Mouse (Mus musculus) MEL (cell line): ENCODE data around the gene Ttl. TPM values are rescaled to one million over a fixed set of nuclear protein-coding genes. Genes with fewer than 3 reads are reported as not detected.

Experiments
- DNase-seq: peaks from one replicate; pipeline ENCODE4 v3.0.0; 2011; ENCODE audit warnings: low read depth, low spot score
- H3K27ac ChIP-seq: 2 replicates; pipeline ENCODE4 v1.5.1; 2012; ENCODE audit warnings: low read depth, mild to moderate bottlenecking, control low read depth, low read length, moderate library complexity; ENCODE audit not compliant: control insufficient read depth
- H3K27me3 ChIP-seq, 2 experiments: fragments of 150-350 bp in 1 of 2; sonication (generic) in 1 of 2; 2 replicates each; pipeline ENCODE4 v1.6.1; 2012; ENCODE audit warnings: low read length in 2 of 2, mild to moderate bottlenecking in 2 of 2, improper control_type of control experiment in 1 of 2, moderate library complexity in 1 of 2; ENCODE audit not compliant: insufficient read depth in 2 of 2, control insufficient read depth in 1 of 2
- H3K36me3 ChIP-seq, 2 experiments: 2 replicates each; pipeline ENCODE4 v1.6.1; 2012 to 2014; ENCODE audit warnings: low read length in 2 of 2, improper control_type of control experiment in 1 of 2, inconsistent platforms in 1 of 2, mild to moderate bottlenecking in 1 of 2; ENCODE audit not compliant: insufficient read depth in 2 of 2, control insufficient read depth in 1 of 2
- H3K4me1 ChIP-seq, 2 experiments: fragments of 150-350 bp in 1 of 2; sonication (generic) in 1 of 2; 2 replicates each; pipeline ENCODE4 v1.6.1; 2012; ENCODE audit warnings: low read length in 2 of 2, improper control_type of control experiment in 1 of 2, mild to moderate bottlenecking in 1 of 2; ENCODE audit not compliant: insufficient read depth in 2 of 2, control insufficient read depth in 1 of 2
- H3K4me3 ChIP-seq, 2 experiments: fragments of 150-350 bp in 1 of 2; sonication (generic) in 1 of 2; 2 replicates each; pipeline ENCODE4 v1.5.1; 2012; ENCODE audit warnings: low read depth in 2 of 2, low read length in 2 of 2, mild to moderate bottlenecking in 2 of 2, moderate library complexity in 2 of 2, control low read depth in 1 of 2, improper control_type of control experiment in 1 of 2; ENCODE audit not compliant: control insufficient read depth in 1 of 2, insufficient read depth in 1 of 2
- H3K79me2 ChIP-seq: 2 replicates; pipeline ENCODE4 v1.6.1; 2012; ENCODE audit warnings: mild to moderate bottlenecking, low read length, moderate library complexity; ENCODE audit not compliant: control insufficient read depth, poor library complexity, insufficient read depth
- H3K9ac ChIP-seq: 2 replicates; pipeline ENCODE4 v1.6.1; 2012; ENCODE audit warnings: low read depth, mild to moderate bottlenecking, control low read depth, low read length, moderate library complexity; ENCODE audit not compliant: control insufficient read depth, poor library complexity, severe bottlenecking
- H3K9me3 ChIP-seq: fragments of 150-350 bp; sonication (generic); replicated peaks from 2 replicates; pipeline ENCODE4 v1.6.1; 2012; ENCODE audit warnings: mild to moderate bottlenecking, low read length, improper control_type of control experiment, moderate library complexity; ENCODE audit not compliant: insufficient read depth
- BHLHE40 ChIP-seq: IDR thresholded peaks from 2 replicates; pipeline ENCODE4 v1.6.1; 2012; ENCODE audit warnings: low read depth, mild to moderate bottlenecking, inconsistent platforms, low read length, improper control_type of control experiment, borderline replicate concordance
- CHD1 ChIP-seq: IDR thresholded peaks from 2 replicates; pipeline ENCODE4 v1.6.1; 2012; ENCODE audit warnings: low read depth, mild to moderate bottlenecking, inconsistent platforms, low read length, improper control_type of control experiment
- CTCF ChIP-seq, 3 experiments: IDR thresholded peaks in 2 of 3; conservative IDR thresholded peaks in 1 of 3; 2 replicates each; pipeline ENCODE4 v1.5.1; 2011 to 2012; ENCODE audit warnings: low read length in 3 of 3, low read depth in 2 of 3, mild to moderate bottlenecking in 2 of 3, improper control_type of control experiment in 1 of 3, inconsistent platforms in 1 of 3, mixed read lengths in 1 of 3, moderate library complexity in 1 of 3; ENCODE audit not compliant: control insufficient read depth in 1 of 3, insufficient read depth in 1 of 3, poor library complexity in 1 of 3, severe bottlenecking in 1 of 3
- E2F4 ChIP-seq: IDR thresholded peaks from 2 replicates; pipeline ENCODE4 v1.6.1; 2011; ENCODE audit warnings: low read depth, low read length, improper control_type of control experiment, borderline replicate concordance
- ELF1 ChIP-seq: IDR thresholded peaks from 2 replicates; pipeline ENCODE4 v1.6.1; 2014; ENCODE audit warnings: low read depth, mild to moderate bottlenecking, inconsistent platforms, low read length, improper control_type of control experiment, moderate library complexity
- ETS1 ChIP-seq: IDR thresholded peaks from 2 replicates; pipeline ENCODE4 v1.6.1; 2012; ENCODE audit warnings: low read depth, mild to moderate bottlenecking, inconsistent platforms, low read length, improper control_type of control experiment, moderate library complexity
- GABPA ChIP-seq: IDR thresholded peaks from 2 replicates; pipeline ENCODE4 v1.6.1; 2012; ENCODE audit warnings: low read depth, mild to moderate bottlenecking, inconsistent platforms, low read length, improper control_type of control experiment, moderate library complexity
- GATA1 ChIP-seq: IDR thresholded peaks from 2 replicates; pipeline ENCODE4 v1.6.1; 2011; ENCODE audit warnings: low read depth, low read length, improper control_type of control experiment
- HCFC1 ChIP-seq: IDR thresholded peaks from 2 replicates; pipeline ENCODE4 v1.6.1; 2012; ENCODE audit warnings: low read depth, mild to moderate bottlenecking, inconsistent platforms, low read length, improper control_type of control experiment, moderate library complexity
- KAT2A ChIP-seq: conservative IDR thresholded peaks from 2 replicates; pipeline ENCODE4 v1.6.1; 2012; ENCODE audit warnings: low read depth, low read length, improper control_type of control experiment, inconsistent platforms
- MAFK ChIP-seq: IDR thresholded peaks from 2 replicates; pipeline ENCODE4 v1.6.1; 2011; ENCODE audit warnings: low read depth, mild to moderate bottlenecking, low read length, improper control_type of control experiment, borderline replicate concordance
- MAX ChIP-seq: IDR thresholded peaks from 2 replicates; pipeline ENCODE4 v1.6.1; 2011; ENCODE audit warnings: low read length, improper control_type of control experiment
- MAZ ChIP-seq: IDR thresholded peaks from 2 replicates; pipeline ENCODE4 v1.6.1; 2012; ENCODE audit warnings: low read depth, mild to moderate bottlenecking, inconsistent platforms, low read length, improper control_type of control experiment
- MXI1 ChIP-seq: IDR thresholded peaks from 2 replicates; pipeline ENCODE4 v1.6.1; 2011; ENCODE audit warnings: mild to moderate bottlenecking, low read depth, low read length, improper control_type of control experiment
- MYB ChIP-seq: IDR thresholded peaks from 2 replicates; pipeline ENCODE4 v1.6.1; 2011; ENCODE audit warnings: mild to moderate bottlenecking, low read depth, low read length, improper control_type of control experiment
- MYC ChIP-seq: IDR thresholded peaks from 2 replicates; pipeline ENCODE4 v1.6.1; 2011; ENCODE audit warnings: low read depth, mild to moderate bottlenecking, low read length, improper control_type of control experiment, moderate library complexity
- NRF1 ChIP-seq: IDR thresholded peaks from 2 replicates; pipeline ENCODE4 v1.6.1; 2014; ENCODE audit warnings: low read depth, mild to moderate bottlenecking, inconsistent platforms, low read length, improper control_type of control experiment, moderate library complexity; ENCODE audit not compliant: poor library complexity, insufficient read depth, severe bottlenecking
- POLR2AphosphoS2 ChIP-seq: IDR thresholded peaks from 2 replicates; pipeline ENCODE4 v1.6.1; 2011; ENCODE audit warnings: low read length, improper control_type of control experiment
- POLR2AphosphoS5 ChIP-seq: IDR thresholded peaks from 2 replicates; pipeline ENCODE4 v1.6.1; 2012; ENCODE audit warnings: low read depth, borderline replicate concordance, mild to moderate bottlenecking, inconsistent platforms, low read length, moderate library complexity, mixed read lengths
- RAD21 ChIP-seq: IDR thresholded peaks from 2 replicates; pipeline ENCODE4 v1.6.1; 2011; ENCODE audit warnings: mild to moderate bottlenecking, low read depth, low read length, improper control_type of control experiment
- TAL1 ChIP-seq: IDR thresholded peaks from 2 replicates; pipeline ENCODE4 v1.6.1; 2012; ENCODE audit warnings: mild to moderate bottlenecking, inconsistent platforms, low read length, moderate library complexity, mixed read lengths
- TBP ChIP-seq: IDR thresholded peaks from 2 replicates; pipeline ENCODE4 v1.8.0; 2011; ENCODE audit warnings: low read depth, low read length, improper control_type of control experiment
- TCF12 ChIP-seq: IDR thresholded peaks from 2 replicates; pipeline ENCODE4 v1.6.1; 2014; ENCODE audit warnings: low read depth, mild to moderate bottlenecking, inconsistent platforms, low read length, improper control_type of control experiment, moderate library complexity
- UBTF ChIP-seq: IDR thresholded peaks from 2 replicates; pipeline ENCODE4 v1.6.1; 2012; ENCODE audit warnings: low read depth, mild to moderate bottlenecking, inconsistent platforms, low read length, improper control_type of control experiment, moderate library complexity, borderline replicate concordance; ENCODE audit not compliant: insufficient read depth
- USF1 ChIP-seq: IDR thresholded peaks from 2 replicates; pipeline ENCODE4 v1.6.1; 2014; ENCODE audit warnings: low read depth, mild to moderate bottlenecking, inconsistent platforms, low read length, improper control_type of control experiment, moderate library complexity
- ZC3H11A ChIP-seq: IDR thresholded peaks from 2 replicates; pipeline ENCODE4 v1.6.1; 2012; ENCODE audit warnings: low read depth, mild to moderate bottlenecking, inconsistent platforms, low read length, improper control_type of control experiment
- ZKSCAN1 ChIP-seq: IDR thresholded peaks from 2 replicates; pipeline ENCODE4 v1.6.1; 2012; ENCODE audit warnings: low read depth, mild to moderate bottlenecking, inconsistent platforms, low read length, improper control_type of control experiment, moderate library complexity
- ZMIZ1 ChIP-seq: IDR thresholded peaks from 2 replicates; pipeline ENCODE4 v1.6.1; 2012; ENCODE audit warnings: low read depth, mild to moderate bottlenecking, inconsistent platforms, low read length, improper control_type of control experiment, moderate library complexity
- ZNF384 ChIP-seq: IDR thresholded peaks from 2 replicates; pipeline ENCODE4 v1.6.1; 2012; ENCODE audit warnings: low read depth, mild to moderate bottlenecking, inconsistent platforms, low read length, improper control_type of control experiment
- polyA plus RNA-seq, 2 experiments: library from polyadenylated mRNA; stranded (reverse) in 1 of 2; unstranded in 1 of 2; fragments of >175 nt in 1 of 2; fragments of >200 nt in 1 of 2; gene quantifications; 2 replicates each; pipeline versions ENCODE4 v1.2.1 to v1.2.4; 2012; ENCODE audit warnings: low replicate concordance in 2 of 2, low read depth in 1 of 2; ENCODE audit not compliant: insufficient read length in 2 of 2, insufficient read depth in 1 of 2, missing spikeins in 1 of 2
- total RNA-seq: library from RNA; depleted of rRNA; stranded (reverse); fragments of 300-350 nt; gene quantifications from 2 replicates; pipeline ENCODE4 v1.2.3, GENCODE M21; 2012

Gene Ttl
- total and polyA plus RNA-seq, 3 experiments: 5.7 to 9.3 TPM; not detected in 1

- no peaks in the 10 kb centered on the region for H3K4me1 ChIP-seq
- H3K9me3 ChIP-seq: no peaks in the 10 kb centered on the region
- H3K79me2 ChIP-seq: no peaks in the 10 kb centered on the region
- no peak overlapping the region for H3K9ac ChIP-seq
- H3K27me3 ChIP-seq: no peaks in the 10 kb centered on the region
- TF ChIP-seq ZNF384 (no peak), GATA1 (no peak), TAL1 (no peak), MAX (no peak), POLR2AphosphoS5 (no peak), RAD21 (no peak), ZMIZ1 (no peak), ELF1 (no peak), CTCF (IDR thresholded peaks at IDR 0.05 in 2 of 3, conservative IDR thresholded peaks at IDR 0.05 in 1 of 3; ENCODE audit: control insufficient read depth in 1 of 3, insufficient read depth in 1 of 3, low read depth in 2 of 3, low read length in 3 of 3, poor library complexity in 1 of 3, severe bottlenecking in 1 of 3) (no peak), NRF1 (no peak), CHD1 (no peak), USF1 (no peak), KAT2A (no peak), E2F4 (no peak), ZKSCAN1 (no peak), HCFC1 (no peak), ETS1 (no peak), MYC (no peak), MAZ (no peak), MYB (no peak)
- H3K36me3 ChIP-seq: no peaks in the 10 kb centered on the region; a peak in 1 of 4 replicates
- no peak overlapping the region for H3K27ac ChIP-seq
- H3K4me3 ChIP-seq: no peak overlapping the region
- DNase-seq: no peak
Observed at GRCm38 (mm10) chr2:129079194-129079593, 13.5 kb downstream of the Ttl start.

- DNase-seq: no peak
- Histone ChIP-seq H3K9me3 (no peaks in the 10 kb centered on the region), H3K4me3 (no peak overlapping the region), H3K79me2 (no peaks in the 10 kb centered on the region), H3K9ac (no peak overlapping the region), H3K36me3 (no peaks in the 10 kb centered on the region; a peak in 1 of 4 replicates), H3K4me1 (no peaks in the 10 kb centered on the region), H3K27me3 (no peaks in the 10 kb centered on the region), H3K27ac (no peak overlapping the region)
- no peak for TF ChIP-seq GABPA
- TF ChIP-seq MAX: no peak
- no peak for TF ChIP-seq MYC
- TF ChIP-seq NRF1: no peak
- no peak for TF ChIP-seq MAFK
- TF ChIP-seq TCF12: no peak
- no peak for TF ChIP-seq ZKSCAN1
- no peak for TF ChIP-seq MAZ
- no peak for TF ChIP-seq UBTF
- no peak for TF ChIP-seq USF1
- no peak for TF ChIP-seq ZC3H11A
- no peak for TF ChIP-seq ETS1
- no peak for TF ChIP-seq BHLHE40
- no peak for TF ChIP-seq MXI1
- TF ChIP-seq POLR2AphosphoS2: no peak
- no peak for TF ChIP-seq TBP
Observed at GRCm38 (mm10) chr2:129081097-129081496, 15.4 kb downstream of the Ttl start.
